Mouse (Mus musculus) B cell, adult 2 months (primary cell): Measurements from ENCODE around the gene Timp3.

Source experiments
- DNase-seq, 2 experiments: peaks; one replicate each; pipeline ENCODE4 v3.0.0; 2022

Gene Timp3

DNA sequence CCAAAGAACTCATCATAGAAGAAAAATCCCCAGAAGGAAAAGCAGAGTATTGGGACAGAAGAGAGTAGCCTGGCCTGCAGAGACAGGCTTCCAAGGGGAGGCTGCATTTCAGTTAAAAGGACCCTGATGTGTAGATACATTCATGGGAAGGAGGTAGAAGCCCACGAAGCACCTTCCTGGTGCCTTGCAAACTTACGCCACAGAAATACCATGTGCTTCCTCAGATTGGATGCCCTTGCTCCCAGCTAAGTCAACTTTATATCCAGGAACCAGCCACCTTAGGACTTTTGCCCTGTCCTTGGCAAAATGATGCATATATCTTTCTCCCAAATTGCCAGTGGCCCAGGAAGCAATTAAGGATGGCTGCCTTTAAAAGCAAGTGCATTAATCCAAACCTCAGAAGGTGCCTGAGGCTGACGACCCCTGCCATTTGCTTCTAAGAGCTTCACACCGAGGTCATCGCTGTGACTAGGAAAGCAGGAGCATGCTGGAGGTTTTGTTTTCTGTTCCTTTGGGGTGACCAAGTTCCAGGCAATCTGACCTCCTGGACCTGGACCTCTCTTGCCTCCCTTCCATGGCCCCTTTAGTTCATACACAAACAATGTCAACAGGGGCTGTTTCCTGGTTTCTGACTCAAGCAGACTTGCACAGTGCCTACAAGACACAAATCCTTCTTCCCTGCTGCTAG, 31.0 kb downstream of the Timp3 start:
- no peak for DNase-seq

DNA sequence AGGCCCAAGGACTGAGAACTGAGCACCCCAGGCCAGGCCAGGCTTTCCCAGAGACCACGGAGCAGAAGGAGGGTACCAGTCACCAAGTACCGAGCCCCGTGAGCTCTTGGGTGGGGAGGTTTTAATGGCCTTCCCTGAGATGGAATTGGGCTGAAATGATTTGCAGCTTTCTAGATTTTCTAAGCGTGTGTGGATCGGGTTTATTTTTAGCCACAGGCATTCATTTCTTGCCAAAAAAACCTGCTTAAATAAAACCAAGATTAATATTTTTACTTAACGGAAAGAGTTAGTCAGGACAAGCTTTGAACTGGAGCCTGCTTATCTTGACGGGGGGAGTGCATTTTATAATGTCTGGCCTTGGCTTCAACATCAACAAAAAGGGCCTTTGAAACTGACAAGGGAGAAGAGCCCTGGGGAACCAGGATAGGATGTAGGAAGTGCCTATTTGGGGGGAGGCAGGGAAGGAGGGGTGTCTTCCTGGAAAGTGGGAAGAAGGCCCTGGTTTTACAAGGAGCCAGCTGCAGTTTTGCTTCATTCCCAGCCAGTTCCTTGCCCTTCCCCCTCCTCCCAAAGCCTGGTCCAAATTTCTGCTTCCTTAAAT, 31.6 kb downstream of the Timp3 start:
- DNase-seq: no peak

DNA sequence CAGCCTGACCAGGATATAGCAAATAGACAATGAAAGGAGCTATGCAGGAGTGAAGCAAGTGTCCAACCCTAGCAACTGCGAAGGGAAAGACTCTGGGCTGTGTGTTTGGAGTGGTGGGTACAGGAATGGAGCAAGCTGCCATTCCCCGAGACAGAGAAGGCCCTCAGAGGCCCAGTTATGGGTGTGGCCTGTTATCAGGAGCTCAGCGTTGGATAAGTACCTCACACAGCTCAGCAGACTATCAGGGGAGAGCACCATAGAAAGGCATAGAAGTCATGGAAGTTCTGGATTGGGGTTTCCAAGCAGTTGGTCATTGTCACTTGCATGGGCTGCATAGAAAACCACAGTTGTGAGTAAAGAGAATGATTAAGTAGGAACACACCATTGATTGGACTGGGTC, 32.8 kb downstream of the Timp3 start:
- DNase-seq: no peak

DNA sequence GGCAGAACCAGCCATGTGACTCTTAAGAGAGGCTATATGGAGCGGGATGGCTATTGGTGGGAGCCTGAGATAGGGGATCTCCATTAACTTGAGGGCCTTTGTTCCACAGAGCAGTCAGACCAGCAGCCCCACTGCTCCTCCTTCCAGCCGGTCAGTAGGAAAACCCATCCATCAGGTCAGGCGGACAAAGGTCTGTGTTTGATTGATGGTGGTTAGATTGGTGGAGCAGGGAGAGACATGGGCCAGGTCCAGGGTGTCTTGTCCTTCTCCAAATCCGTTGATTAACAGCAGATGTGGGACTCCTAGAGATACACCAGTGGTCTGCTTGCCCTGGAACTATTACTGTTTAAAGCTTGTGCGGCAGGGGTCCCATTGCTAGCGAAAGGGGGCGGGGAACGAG, 34.4 kb downstream of the Timp3 start:
- DNase-seq: no peak

DNA sequence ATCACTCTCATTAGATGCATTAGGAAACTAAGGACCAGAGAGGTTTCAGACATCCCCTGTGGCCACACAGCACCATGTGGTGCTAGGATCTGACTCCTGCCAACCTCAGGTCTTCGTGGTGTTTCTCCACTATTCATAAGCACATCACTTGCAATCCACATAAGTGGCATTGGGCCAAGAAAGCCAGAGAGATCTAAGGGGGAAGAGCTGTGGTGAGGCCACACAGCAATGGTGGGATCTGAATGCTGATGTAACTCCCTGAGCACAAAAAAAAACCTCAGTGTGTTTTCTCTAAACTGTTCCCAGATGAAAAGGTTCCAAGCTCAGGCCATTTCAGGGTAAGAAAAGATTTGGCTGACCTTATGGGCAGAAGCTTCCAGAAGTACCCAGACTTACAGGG, 36.3 kb downstream of the Timp3 start:
- no peak for DNase-seq

DNA sequence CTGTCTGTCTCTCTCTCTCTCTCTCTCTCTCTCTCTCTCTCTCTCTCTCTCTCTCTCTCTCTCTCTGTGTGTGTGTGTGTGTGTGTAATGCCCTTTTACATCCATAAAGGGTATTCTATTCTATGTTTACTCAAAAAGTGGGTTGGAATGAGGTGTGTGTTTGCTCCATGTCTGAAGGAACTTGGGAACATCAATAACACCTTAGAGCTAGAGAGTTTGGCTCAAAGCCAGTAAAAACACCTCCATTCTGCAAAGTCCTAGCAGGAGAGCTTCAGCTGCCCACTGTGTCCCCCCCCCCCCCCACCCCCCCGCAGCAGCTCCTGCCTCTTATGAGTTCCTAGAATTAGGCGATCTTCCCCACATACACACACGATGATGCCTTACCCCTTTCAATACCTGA, 37.1 kb downstream of the Timp3 start:
- no peak for DNase-seq

DNA sequence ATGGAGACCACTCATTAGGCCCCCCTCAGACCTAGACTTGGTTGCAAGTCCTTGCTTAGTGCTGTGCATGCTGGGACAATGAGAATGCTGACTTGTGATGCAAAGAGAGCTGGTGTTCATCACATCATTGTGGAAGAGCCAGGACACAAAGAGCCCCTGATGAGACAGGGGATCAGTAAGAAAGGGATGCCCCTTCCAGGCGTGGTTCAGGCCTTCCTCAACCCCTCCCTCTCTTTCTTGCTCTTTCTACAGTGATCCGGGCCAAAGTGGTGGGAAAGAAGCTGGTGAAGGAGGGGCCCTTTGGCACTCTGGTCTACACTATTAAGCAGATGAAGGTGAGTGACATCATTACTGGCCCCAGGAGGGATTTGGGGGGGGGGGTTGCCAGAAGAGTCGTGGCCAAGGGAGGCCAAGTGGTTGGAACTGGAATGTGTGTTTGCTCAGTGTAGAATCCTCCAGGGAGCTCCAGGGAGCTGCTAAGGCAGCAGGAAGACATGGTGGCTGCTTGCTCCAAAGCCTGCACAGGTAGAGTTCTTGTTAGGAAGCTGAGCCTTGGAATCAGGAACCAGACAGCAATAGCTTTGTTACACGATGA, 38.0 kb downstream of the Timp3 start:
- no peak for DNase-seq

DNA sequence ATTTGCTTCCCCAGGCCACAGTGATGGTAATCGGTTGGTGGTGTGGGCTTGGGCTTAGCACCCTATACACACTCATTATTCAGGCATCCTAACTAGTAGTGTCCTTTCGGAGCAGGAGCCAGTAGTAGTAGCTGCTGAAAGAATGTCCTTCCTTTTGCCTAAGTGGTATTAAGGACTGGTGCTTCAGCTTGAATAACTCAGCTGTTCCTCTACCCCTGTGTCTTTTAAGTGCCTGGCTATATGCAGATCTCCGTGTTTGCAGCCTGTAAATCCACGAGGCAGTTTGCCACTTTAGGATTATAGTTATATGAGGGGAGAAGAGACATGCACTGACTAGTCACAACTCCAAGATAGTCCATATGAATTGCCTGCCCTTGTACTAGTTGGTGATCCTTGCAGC, 38.9 kb downstream of the Timp3 start:
- no peak for DNase-seq

DNA sequence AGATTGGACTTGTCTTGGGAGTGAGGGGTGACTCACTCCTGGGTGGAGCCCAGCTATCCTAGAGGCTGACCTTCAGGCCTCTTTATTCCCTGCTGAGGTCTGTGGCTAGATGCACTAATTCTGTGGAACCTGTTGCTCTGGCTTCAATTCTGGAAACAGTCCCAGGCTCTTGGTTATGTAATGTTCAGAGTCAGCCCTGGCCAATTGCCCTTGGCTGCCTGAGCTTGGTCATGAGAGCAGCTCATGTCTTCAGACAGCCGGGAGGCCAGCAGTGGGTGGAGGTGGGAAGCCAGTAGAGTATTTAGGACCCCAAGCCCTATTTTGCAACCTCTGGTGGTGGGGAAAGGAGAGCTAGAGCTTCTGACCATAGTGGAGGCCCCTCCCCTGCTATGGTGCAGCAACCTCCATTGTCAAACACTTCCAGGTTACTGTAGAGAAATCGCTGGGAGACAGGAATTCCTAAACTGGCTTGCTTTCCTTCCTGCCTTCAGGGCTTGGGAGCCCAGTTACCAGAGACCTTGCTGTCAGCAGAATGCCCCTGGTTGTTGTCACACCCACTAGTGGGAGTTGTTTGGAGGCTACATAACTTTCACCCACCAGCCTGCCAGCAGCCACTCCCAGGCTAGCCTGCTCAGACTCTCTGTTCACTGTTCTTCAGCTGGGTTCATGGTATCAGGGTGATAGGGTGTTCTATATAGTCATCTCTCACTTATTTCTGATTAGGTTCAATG, 39.6 kb downstream of the Timp3 start:
- DNase-seq: no peak

DNA sequence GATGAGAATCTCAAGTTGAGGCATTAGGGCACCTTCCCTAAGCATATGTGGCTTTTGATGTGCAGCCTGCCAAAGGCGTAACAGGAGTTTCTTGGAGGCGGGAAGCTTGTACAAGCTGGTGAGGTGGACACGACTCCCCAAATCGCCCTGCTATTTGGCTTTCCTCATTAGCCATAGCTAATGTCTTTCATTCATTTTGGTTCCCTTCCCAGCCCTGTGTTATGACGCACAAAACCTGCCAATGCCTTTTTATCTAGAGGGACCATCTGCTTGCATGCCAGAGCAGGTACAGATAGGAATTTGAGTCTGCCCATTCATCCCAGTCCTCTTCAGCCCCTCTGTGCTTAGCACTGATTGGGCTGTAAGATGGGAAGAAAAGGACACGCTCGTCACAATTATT, 40.2 kb downstream of the Timp3 start:
- no peak for DNase-seq

DNA sequence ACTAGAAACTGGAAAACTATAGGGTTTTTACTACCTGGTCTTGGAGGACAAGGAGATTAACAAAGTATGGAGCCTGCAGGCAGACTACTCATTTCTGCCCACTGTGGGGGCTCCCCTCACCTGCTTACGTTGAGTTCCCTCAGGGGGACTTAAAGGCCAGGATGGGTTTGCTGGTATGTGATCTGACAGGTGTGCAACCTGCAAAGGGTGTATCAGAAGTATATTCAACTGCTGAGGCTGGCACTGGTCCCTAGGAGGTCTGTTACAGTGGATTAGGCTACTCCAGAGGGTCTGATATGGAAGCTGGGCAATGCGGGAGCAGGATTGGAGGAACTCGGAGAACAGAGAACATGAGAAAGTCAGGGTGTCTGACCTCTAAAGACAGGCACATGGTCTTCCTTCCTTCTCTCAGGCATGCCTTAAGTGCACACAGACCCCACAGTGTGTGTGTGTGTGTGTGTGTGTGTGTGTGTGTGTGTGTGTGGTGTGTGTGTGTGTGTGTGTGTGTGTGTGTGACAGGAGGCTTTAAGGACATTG, 40.9 kb downstream of the Timp3 start:
- DNase-seq: no peak

DNA sequence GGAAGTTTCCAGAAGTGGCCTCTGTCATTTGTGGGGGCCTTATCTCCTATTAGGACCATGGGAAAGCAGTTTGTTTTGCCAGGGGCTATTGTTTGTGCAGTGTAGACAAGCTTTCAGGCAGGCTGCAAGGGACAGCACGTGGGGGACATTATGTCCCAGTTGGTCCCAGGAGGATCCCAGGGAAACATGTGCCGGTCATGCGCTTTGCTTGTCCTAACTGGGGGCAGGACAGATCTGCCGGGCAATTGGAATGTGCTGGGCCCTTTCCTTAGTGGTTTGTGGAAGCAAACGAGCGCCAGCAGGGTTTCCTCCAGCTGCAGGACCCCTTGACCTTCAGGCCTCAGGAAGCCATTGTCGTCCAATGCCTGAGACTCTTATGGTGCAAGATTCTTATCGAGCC, 41.4 kb downstream of the Timp3 start:
- no peak for DNase-seq

DNA sequence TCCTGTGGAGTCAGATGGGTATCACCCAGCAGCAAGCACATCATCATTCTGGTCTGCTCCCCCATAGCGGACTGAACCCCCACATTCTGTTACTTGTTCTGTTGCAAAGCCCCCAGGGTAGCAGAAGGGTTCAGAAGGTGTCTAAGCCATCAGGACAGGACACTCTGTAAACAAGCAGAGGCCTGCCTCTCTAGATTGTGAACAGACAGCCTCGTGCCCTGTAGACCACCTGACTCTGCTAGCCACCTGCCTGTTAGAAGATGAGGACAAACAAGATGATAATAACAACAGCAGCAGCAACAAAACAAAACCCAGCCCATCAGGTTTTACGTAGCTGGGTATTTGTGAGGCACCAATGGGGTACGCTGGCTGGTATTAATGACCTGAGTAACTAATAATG, 42.0 kb downstream of the Timp3 start:
- DNase-seq: no peak

DNA sequence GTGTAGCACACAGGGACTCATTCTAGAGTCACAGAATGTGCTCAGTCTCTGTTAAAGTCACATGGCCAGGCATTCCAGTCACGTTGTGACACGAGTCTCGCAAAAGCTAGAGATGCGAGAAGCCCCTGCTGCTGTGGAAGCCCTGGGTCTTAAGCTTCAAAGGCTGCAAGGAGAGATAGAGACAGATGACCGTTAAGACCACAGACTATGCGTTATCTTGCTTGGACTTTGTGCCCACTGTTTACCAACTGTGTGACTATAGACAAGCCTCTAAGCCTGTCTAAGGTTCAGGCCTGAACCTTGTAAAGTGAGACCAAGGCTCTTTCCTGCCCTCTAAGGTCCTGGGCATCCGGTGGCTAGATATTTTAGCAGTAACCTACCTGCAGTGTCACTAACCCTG, 42.5 kb downstream of the Timp3 start:
- no peak for DNase-seq

DNA sequence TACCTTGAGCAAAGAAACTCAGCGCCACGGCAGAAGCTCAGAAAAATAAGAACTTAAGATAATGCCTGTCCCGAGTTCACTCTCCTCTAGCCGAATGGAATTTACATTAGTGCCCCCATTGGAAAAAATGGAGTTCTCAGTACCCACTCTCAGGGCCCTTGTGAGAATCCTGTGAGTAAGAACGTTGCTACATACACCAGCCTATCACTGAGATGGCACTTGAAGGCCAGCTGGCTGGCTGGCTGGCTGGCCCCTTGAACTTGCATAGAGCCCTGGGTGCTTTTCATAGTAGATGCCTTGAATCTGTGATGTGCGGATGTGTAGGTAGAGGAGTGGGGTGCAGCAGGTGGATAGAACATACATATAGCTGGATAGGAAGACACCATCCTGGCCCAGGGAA, 43.2 kb downstream of the Timp3 start:
- no peak for DNase-seq

DNA sequence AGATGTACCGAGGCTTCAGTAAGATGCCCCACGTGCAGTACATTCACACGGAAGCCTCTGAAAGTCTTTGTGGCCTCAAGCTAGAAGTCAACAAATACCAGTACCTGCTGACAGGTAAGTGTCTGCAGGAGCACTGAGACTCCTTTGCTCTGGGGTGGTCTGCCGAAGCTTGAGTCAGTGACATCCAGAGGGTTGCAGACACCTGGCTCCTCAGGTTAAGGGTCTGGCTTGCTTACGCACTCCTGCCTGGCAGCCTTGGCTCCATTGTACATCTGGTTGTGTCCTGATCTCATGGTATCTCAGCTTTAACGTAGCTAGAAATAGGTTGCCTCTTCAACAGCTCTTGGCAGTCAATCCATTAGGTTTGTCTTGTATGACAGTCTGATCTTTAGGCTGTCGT, 43.8 kb downstream of the Timp3 start:
- no peak for DNase-seq

DNA sequence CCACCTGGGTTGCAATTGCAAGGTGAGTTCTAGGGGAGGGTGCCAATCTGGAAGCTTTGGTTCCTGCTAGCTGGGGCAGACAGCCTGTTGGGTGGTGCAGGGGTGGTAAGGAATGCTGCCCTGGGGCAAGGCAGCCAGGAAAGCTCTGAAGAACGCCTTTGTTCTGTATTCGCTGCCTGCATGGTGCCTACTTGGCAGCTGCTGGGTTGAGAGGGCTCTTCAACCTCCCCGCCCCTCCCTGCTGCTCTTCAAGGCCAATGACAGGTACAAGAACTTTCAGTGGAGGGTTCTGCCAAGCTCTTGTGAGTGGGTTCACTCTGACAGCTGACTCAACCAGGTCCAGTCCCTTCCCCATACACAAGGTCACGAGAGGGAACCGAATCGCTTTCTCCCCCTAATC, 44.5 kb downstream of the Timp3 start:
- DNase-seq: no peak

DNA sequence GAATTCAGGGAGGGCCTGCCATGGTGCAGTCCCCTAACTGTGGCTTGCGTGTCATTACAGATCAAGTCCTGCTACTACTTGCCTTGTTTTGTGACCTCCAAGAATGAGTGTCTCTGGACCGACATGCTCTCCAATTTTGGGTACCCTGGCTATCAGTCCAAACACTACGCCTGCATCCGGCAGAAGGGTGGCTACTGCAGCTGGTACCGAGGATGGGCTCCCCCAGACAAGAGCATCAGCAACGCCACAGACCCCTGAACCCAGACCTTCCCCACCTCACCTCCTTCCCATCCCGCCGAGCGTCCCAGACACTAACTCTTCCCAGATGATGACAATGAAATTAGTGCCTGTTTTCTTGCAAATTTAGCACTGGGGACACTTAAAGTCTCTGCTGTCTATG, 45.5 kb downstream of the Timp3 start:
- DNase-seq: no peak

DNA sequence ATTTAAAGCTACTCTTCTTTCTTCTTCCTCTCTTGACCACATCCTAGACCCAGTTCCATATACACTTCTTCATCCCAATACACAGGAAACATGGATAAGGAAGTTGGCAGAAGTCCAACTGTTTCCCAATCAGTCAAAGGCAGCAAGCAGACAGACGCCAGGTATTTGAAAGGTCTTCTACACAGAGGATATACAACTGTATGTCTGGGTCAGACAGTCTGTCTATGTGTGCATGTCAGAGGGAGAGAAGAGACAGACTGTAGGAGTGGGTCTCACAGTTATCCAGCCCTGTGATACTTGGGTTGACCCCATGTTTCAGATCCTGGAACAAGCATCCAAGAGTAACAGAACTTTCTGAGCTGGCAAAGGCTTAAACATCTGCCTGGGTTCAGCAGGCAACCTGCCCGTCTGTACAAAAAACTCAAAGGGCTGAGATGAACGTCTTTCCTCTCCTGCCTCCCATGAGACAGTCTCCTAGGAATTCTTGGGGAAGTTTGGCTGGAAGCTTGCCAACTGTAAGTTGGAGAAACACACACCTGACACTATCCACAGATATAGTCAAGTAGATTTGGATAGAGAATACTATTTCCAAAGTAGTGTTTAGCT, 46.2 kb downstream of the Timp3 start:
- DNase-seq: no peak

DNA sequence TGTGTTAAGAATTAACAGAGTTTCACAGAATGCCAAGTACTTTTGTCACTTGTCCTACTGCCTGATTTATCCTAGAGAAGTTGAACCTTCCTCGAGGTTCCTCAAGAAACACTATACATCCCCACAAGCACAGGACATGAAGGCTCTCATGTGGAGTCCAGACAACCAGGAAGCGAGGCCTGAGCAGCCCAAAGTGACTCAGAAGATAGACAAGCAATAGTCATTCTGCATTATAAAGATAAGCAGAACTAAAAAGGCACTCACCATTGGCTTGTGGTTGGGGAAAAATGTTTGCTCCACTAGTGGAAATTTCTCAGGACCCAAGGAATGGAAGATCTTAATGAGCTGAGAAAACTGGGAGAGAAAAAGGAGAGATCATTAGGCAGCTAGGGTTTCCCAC, 51.1 kb downstream of the Timp3 start:
- no peak for DNase-seq

DNA sequence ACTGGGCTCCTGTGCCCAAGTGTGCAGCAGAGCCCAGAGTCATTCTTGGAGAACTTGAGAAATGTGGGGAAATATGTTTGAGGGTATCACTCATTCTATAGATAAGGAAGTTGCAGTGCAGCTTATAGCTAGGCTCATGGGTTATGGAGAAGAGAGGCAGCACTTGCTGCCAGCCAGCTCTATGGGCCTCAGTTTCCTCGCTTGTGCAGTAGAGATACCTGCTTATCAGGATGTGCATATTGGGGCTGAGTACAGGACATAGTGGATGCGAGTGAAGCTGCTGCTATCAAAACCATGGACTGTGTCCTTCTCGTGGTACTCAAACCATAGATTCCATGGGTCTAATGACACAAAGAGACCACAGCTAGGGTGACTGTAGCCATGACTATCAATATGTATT, 52.3 kb downstream of the Timp3 start:
- no peak for DNase-seq

DNA sequence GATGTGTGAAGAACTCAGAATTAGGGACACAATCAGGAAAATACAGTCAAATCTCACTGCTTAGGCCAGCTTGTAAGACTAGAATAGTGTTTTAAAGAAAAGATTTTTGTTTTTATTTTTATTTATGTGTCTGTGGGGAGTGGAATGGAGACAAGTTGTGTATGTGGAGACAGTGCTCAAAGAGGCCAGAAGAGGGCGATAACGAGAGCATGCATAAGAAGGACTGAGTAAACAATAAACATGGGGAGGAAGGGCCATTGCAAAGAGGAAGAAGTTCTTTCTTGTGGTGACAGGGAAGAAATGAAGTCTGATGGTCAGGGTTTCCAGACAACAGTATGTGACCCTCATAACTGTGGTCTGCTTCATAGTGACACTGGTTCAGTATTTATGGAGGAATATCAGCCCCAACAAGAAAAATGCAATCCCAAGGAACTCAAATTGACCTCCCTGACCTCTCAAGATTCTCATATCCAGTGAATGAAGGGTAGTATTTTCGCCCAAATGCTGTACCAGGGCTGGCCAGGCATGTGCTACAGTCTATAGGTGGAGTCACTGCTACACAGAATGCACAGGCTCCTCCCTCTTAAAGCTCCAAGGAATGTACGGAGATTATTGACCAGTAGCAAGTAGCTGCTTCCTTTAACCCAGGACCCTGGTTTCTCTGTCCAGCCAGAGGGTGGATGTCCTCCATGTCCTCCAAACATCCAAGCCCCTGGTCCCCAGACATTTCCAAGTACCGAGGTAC, 56.8 kb downstream of the Timp3 start:
- DNase-seq: no peak
